Mouse (Mus musculus): ENCODE data around the gene Opn5. TPM values are rescaled to one million over a fixed set of nuclear protein-coding genes. Genes with fewer than 3 reads are reported as not detected.

Opn5 gene
- total and polyA plus RNA-seq, 3 experiments: not detected

- dilution Hi-C loops (cut with MboI; ENCODE audit: extremely low pct_ligation_motif_present, extremely low pct_unique_long_range_greater_than_20kb, low sequenced_read_pairs): no loop called here
- TF ChIP-seq IRF4 (IDR thresholded peaks at IDR 0.05; ENCODE audit: low read depth, low read length): no peak
- TF ChIP-seq ELF1 (IDR thresholded peaks at IDR 0.05; ENCODE audit: low read depth, low read length): no peak
- TF ChIP-seq KAT2A (IDR thresholded peaks at IDR 0.05; ENCODE audit: insufficient replicate concordance, low read length): no peak
- TF ChIP-seq SIN3A (IDR thresholded peaks at IDR 0.05; ENCODE audit: low read length): no peak
- no peak for TF ChIP-seq MAFK (IDR thresholded peaks at IDR 0.05; ENCODE audit: insufficient replicate concordance, low read length)
- TF ChIP-seq GABPA (IDR thresholded peaks at IDR 0.05; ENCODE audit: insufficient replicate concordance, low read depth, low read length): no peak
- TF ChIP-seq USF2 (conservative IDR thresholded peaks at IDR 0.05; ENCODE audit: low read depth, low read length): no peak
- no peak for TF ChIP-seq POLR2AphosphoS2 (IDR thresholded peaks at IDR 0.05; ENCODE audit: low read depth, low read length)
- TF ChIP-seq CHD1 (IDR thresholded peaks at IDR 0.05; ENCODE audit: low read depth, low read length): no peak
- TF ChIP-seq MAX (IDR thresholded peaks at IDR 0.05; ENCODE audit: low read length): no peak
- no peak for TF ChIP-seq NELFE (IDR thresholded peaks at IDR 0.05; ENCODE audit: low read depth, low read length)
- TF ChIP-seq MAZ (IDR thresholded peaks at IDR 0.05; ENCODE audit: low read depth, low read length): no peak
- no peak for TF ChIP-seq MEF2A (IDR thresholded peaks at IDR 0.05; ENCODE audit: borderline replicate concordance, low read depth, low read length)
- TF ChIP-seq UBTF (IDR thresholded peaks at IDR 0.05; ENCODE audit: low read depth, low read length): no peak
- TF ChIP-seq RCOR1 (conservative IDR thresholded peaks at IDR 0.05; ENCODE audit: low read depth, low read length): no peak
- TF ChIP-seq TBP (conservative IDR thresholded peaks at IDR 0.05; ENCODE audit: low read depth, low read length): no peak
- TF ChIP-seq HCFC1 (IDR thresholded peaks at IDR 0.05; ENCODE audit: low read depth, low read length): no peak
- TF ChIP-seq TCF12 (IDR thresholded peaks at IDR 0.05; ENCODE audit: low read depth, low read length): no peak
- TF ChIP-seq RAD21 (IDR thresholded peaks at IDR 0.05; ENCODE audit: low read depth, low read length): no peak
- TF ChIP-seq CHD2 (IDR thresholded peaks at IDR 0.05; ENCODE audit: low read length): no peak
- Histone ChIP-seq H3K4me2 (ENCODE audit: insufficient read depth, low read depth, poor library complexity, severe bottlenecking) (no peak overlapping the region), H3K4me1 (ENCODE audit: control insufficient read depth in 1 of 2, insufficient read depth in 2 of 2) (no peaks in the 10 kb centered on the region), H3K9ac (ENCODE audit: insufficient read depth, low read depth) (no peak overlapping the region), H3K27me3 (replicated peaks) (no peaks in the 10 kb centered on the region), H3K36me3 (replicated peaks in 1 of 2; ENCODE audit: control insufficient read depth in 1 of 2, insufficient read depth in 1 of 2, low read length in 1 of 2) (no peaks in the 10 kb centered on the region), H3K4me3 (replicated peaks in 1 of 3; ENCODE audit: low read depth in 2 of 3, low read length in 2 of 3, poor library complexity in 1 of 3) (no peak overlapping the region), H3K79me2 (replicated peaks; ENCODE audit: control insufficient read depth, extremely low read depth, insufficient read depth, poor library complexity, severe bottlenecking) (no peaks in the 10 kb centered on the region), H3K27ac (ENCODE audit: insufficient read depth, low read depth) (no peak overlapping the region), H3K9me3 (replicated peaks; ENCODE audit: low read length) (no peaks in the 10 kb centered on the region)
- in situ Hi-C loops (cut with MboI; ENCODE audit: low pct_ligation_motif_present, low pct_unique_long_range_greater_than_20kb, low sequenced_read_pairs): no loop called here
- DNase-seq (ENCODE audit: extremely low read depth): no peak
Observed at GRCm38 (mm10) chr17:42586486-42586885, 24.7 kb downstream of the Opn5 start.

- Histone ChIP-seq H3K9me3 (replicated peaks; ENCODE audit: low read length) (no peaks in the 10 kb centered on the region), H3K79me2 (replicated peaks; ENCODE audit: control insufficient read depth, extremely low read depth, insufficient read depth, poor library complexity, severe bottlenecking) (no peaks in the 10 kb centered on the region), H3K27me3 (replicated peaks) (no peaks in the 10 kb centered on the region), H3K36me3 (replicated peaks in 1 of 2; ENCODE audit: control insufficient read depth in 1 of 2, insufficient read depth in 1 of 2, low read length in 1 of 2) (no peaks in the 10 kb centered on the region), H3K4me1 (ENCODE audit: control insufficient read depth in 1 of 2, insufficient read depth in 2 of 2) (no peaks in the 10 kb centered on the region), H3K27ac (ENCODE audit: insufficient read depth, low read depth) (no peak overlapping the region), H3K4me3 (replicated peaks in 1 of 3; ENCODE audit: low read depth in 2 of 3, low read length in 2 of 3, poor library complexity in 1 of 3) (no peak overlapping the region), H3K9ac (ENCODE audit: insufficient read depth, low read depth) (no peak overlapping the region), H3K4me2 (ENCODE audit: insufficient read depth, low read depth, poor library complexity, severe bottlenecking) (no peak overlapping the region)
- dilution Hi-C loops (cut with MboI; ENCODE audit: extremely low pct_ligation_motif_present, extremely low pct_unique_long_range_greater_than_20kb, low sequenced_read_pairs) (no loop called here), in situ Hi-C loops (cut with MboI; ENCODE audit: low pct_ligation_motif_present, low pct_unique_long_range_greater_than_20kb, low sequenced_read_pairs) (no loop called here)
- no peak for DNase-seq (ENCODE audit: extremely low read depth)
- TF ChIP-seq NRF1 (IDR thresholded peaks at IDR 0.05; ENCODE audit: low read depth, low read length) (no peak), TCF12 (IDR thresholded peaks at IDR 0.05; ENCODE audit: low read depth, low read length) (no peak), RCOR1 (conservative IDR thresholded peaks at IDR 0.05; ENCODE audit: low read depth, low read length) (no peak), MXI1 (IDR thresholded peaks at IDR 0.05; ENCODE audit: low read depth, low read length) (no peak), NELFE (IDR thresholded peaks at IDR 0.05; ENCODE audit: low read depth, low read length) (no peak), CHD2 (IDR thresholded peaks at IDR 0.05; ENCODE audit: low read length) (no peak), CTCF (conservative IDR thresholded peaks at IDR 0.05 in 1 of 2, IDR thresholded peaks at IDR 0.05 in 1 of 2; ENCODE audit: low read depth in 2 of 2, low read length in 2 of 2) (no peak), JUN (IDR thresholded peaks at IDR 0.05; ENCODE audit: insufficient read depth, low read depth, low read length) (no peak), ZC3H11A (IDR thresholded peaks at IDR 0.05; ENCODE audit: low read depth, low read length) (no peak), ETS1 (conservative IDR thresholded peaks at IDR 0.05; ENCODE audit: low read depth, low read length) (no peak), POLR2A (IDR thresholded peaks at IDR 0.05; ENCODE audit: low read depth, low read length) (no peak), MYC (IDR thresholded peaks at IDR 0.05; ENCODE audit: low read depth, low read length) (no peak)
Observed at GRCm38 (mm10) chr17:42583029-42583331, 28.2 kb downstream of the Opn5 start.
